Mouse (Mus musculus) limb, embryonic 11.5 days (tissue): ENCODE results near the gene Bcat2. TPM values are rescaled to one million over a fixed set of nuclear protein-coding genes. Genes with fewer than 3 reads are reported as not detected.

ENCODE experiments used
- ATAC-seq: fragments of 200-750 bp; cut with Nextera tagmentation; 2 replicates; pipeline ENCODE4 v1.8.0; 2017; ENCODE audit warnings: low read depth; ENCODE audit not compliant: insufficient number of reproducible peaks, low FRiP score, low TSS enrichment
- DNase-seq: peaks from one replicate; pipeline ENCODE4 v3.0.0-alpha.2; 2015; ENCODE audit warnings: low spot score
- H3K27ac ChIP-seq: fragments of 300-500 bp; sonication (generic); replicated peaks from 2 replicates; pipeline ENCODE4 v1.5.1; 2014; ENCODE audit warnings: low read depth, mild to moderate bottlenecking, low read length
- H3K27me3 ChIP-seq: fragments of 300-500 bp; sonication (generic); 2 replicates; pipeline ENCODE4 v1.6.1; 2014; ENCODE audit warnings: mild to moderate bottlenecking, low read length, mixed read lengths; ENCODE audit not compliant: control insufficient read depth, insufficient read depth
- H3K36me3 ChIP-seq: fragments of 300-500 bp; sonication (generic); 2 replicates; pipeline ENCODE4 v1.6.1; 2014; ENCODE audit warnings: mild to moderate bottlenecking, low read length, moderate library complexity, mixed read lengths; ENCODE audit not compliant: control insufficient read depth, insufficient read depth
- H3K4me1 ChIP-seq: fragments of 300-500 bp; sonication (generic); 2 replicates; pipeline ENCODE4 v1.6.1; 2014; ENCODE audit warnings: low read length, mixed read lengths; ENCODE audit not compliant: control insufficient read depth, insufficient read depth
- H3K4me2 ChIP-seq: fragments of 300-500 bp; sonication (generic); 2 replicates; pipeline ENCODE4 v1.6.1; 2014; ENCODE audit warnings: low read depth, mild to moderate bottlenecking, moderate library complexity; ENCODE audit not compliant: severe bottlenecking
- H3K4me3 ChIP-seq: fragments of 300-500 bp; sonication (generic); 2 replicates; pipeline ENCODE4 v1.5.1; 2014; ENCODE audit warnings: low read depth, low read length
- H3K9ac ChIP-seq: fragments of 300-500 bp; sonication (generic); 2 replicates; pipeline ENCODE4 v1.6.1; 2014; ENCODE audit warnings: mild to moderate bottlenecking, low read length
- H3K9me3 ChIP-seq: fragments of 300-500 bp; sonication (generic); 2 replicates; pipeline ENCODE4 v1.6.1; 2016; ENCODE audit warnings: low read length; ENCODE audit not compliant: control insufficient read depth
- WGBS: fragments of 180-500 bp; shearing (Covaris S2); extraction: QIAGEN DNeasy Blood & Tissue Kit; methylation state at CpG from one replicate; pipeline ENCODE4 v1.1.7; 2014; 5-methylcytosine and 5-hydroxymethylcytosine counted together
- polyA plus RNA-seq: library from polyadenylated mRNA; unstranded; fragments of >200 nt; fragmentation: Nextera tagmentation; extraction: Ambion mirVana; gene quantifications from 2 replicates; pipeline ENCODE4 v1.2.1, GENCODE M21; 2014

Gene Bcat2
- polyA plus RNA-seq, 1 experiment from 2014 or later, result 50.7 TPM

DNA sequence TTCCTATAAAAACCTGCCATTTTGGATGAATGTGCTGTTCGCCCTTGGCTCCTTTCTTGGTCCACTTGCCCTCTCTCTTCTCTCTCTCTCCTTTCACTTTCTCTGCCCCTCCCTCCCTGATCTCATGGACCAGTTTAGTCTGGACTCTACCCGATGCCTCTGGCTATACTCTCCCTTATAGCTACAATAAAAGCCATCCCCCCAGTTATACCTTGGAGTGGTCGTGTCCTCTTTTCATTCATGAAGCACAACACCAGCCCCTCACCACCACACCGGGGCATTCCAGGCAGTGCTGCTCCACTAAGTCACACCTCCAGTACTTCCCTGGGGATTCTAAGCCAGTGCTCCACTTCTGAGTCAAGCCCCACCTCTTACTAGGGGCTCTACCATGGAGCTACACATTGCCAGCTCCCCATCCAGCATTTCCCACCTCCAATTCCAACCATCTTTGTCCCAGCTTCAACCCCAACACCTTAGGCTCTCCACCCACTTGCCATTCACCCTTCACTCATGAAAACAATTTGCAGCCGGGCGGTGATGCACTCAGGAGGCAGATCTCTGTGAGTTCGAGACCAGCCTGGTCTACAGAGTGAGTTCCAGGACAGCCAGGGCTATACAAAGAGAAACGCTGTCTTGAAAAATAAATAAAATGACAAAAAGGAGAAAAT, 2.7 kb upstream of the Bcat2 start:
- H3K4me3 ChIP-seq, result no peak overlapping the region; the same call in 1 of the 2 replicates
- DNase-seq, result no peak
- peaks cover 18% of the 10 kb centered on the region for H3K4me1 ChIP-seq

DNA sequence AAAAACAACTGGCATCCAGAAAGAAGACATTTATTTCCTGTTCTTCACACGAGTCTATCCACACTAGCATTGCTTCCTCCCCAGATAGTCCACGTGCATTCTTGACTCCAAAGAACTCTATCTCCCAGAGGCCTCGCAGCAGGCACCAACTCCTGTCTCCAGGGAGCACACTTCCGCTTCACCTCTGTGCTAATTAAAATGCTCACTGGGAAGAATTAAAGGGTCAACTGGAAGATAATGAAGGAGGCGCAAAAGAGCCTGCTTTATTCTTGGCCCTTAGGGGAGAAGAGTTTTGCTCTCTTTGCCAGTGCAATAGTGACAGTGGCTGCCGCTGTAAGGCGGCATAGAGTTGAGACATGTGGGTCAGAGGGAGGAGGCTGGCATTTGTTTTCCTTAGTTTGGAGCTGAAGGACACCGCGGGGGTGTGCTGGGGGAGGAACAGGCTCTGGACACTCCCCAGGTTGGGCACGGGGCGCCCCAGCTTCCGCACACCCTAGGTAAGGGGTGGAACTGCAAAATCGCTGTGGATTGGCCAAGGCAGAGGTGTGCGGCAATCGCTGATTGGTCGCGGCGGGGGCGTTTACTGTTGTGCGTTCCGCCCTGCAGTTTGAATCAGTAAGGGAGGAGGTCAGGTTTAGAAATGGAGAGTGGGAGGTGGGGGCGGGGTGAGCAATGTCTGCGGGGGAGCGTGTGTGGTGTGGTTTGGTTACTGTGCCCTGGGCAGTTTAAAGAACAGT, 2.0 kb upstream of the Bcat2 start:
- WGBS, result 1% methylated on average over 24 of the region's 24 CpGs
- peak overlapping the region; percentile 80 for H3K4me2 ChIP-seq
- peak; percentile 96 for DNase-seq
- H3K4me3 ChIP-seq, result peak overlapping the region; percentile 35
- no peaks in the 10 kb centered on the region for H3K27me3 ChIP-seq
- peak overlapping the region; percentile 38; the same call in 1 of the 2 replicates for H3K27ac ChIP-seq
- H3K36me3 ChIP-seq, result no peaks in the 10 kb centered on the region
- ATAC-seq, result peak; percentile 94
- no peaks in the 10 kb centered on the region for H3K9me3 ChIP-seq
- H3K4me1 ChIP-seq, result peaks cover 18% of the 10 kb centered on the region
- H3K9ac ChIP-seq, result peak overlapping the region; percentile 5; the same call in 1 of the 2 replicates

More for the DNA sequence above, 2.7 kb upstream of the Bcat2 start:
- ATAC-seq, result no peak
- no peak overlapping the region for H3K27ac ChIP-seq
- peak overlapping the region; percentile 4; the same call in 1 of the 2 replicates for H3K9ac ChIP-seq
- no peaks in the 10 kb centered on the region for H3K9me3 ChIP-seq
- no peaks in the 10 kb centered on the region for H3K36me3 ChIP-seq
- peak overlapping the region; percentile 80; the same call in 1 of the 2 replicates for H3K4me2 ChIP-seq
- no peaks in the 10 kb centered on the region for H3K27me3 ChIP-seq
- WGBS, result 68% methylated on average over 8 of the region's 8 CpGs

- Histone ChIP-seq H3K4me3 (no peak overlapping the region), H3K36me3 (no peaks in the 10 kb centered on the region), H3K9ac (no peak overlapping the region), H3K4me2 (peak overlapping the region; percentile 80; the same call in 1 of the 2 replicates), H3K4me1 (peaks cover 18% of the 10 kb centered on the region), H3K27ac (peak overlapping the region; percentile 38; the same call in 1 of the 2 replicates), H3K9me3 (no peaks in the 10 kb centered on the region), H3K27me3 (no peaks in the 10 kb centered on the region)
- ATAC-seq (peak; percentile 11; the same call in 1 of the 2 replicates), DNase-seq (no peak)
- 84% methylated on average over 10 of the region's 10 CpGs for WGBS
Measured at GRCm38 (mm10) chr7:45568601-45569473, 1.1 kb upstream of the Bcat2 start.

DNA sequence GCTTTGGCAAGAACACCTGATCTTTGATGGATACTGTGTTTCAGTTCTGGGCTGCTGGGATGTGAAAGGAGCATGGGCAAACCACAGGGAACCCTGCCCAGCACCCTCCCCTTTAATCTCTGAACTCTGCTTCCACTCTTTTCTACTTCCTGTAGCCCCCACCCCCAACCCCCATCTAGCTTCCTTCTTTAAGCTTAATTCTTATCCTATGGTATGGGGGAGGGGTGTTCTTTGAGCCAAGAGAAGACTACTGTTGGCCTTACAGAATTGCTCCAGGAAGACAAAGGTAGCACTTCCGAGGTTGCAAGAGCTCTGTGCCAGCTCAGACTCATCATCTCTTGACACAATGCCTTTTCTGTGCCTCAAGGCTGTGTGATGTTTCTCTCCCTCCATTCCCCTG, 2.0 kb downstream of the Bcat2 start:
- Histone ChIP-seq H3K27me3 (no peaks in the 10 kb centered on the region), H3K4me2 (no peak overlapping the region), H3K4me3 (no peak overlapping the region), H3K9me3 (no peaks in the 10 kb centered on the region), H3K36me3 (peaks cover 7% of the 10 kb centered on the region; the same call in 1 of the 2 replicates), H3K9ac (no peak overlapping the region), H3K4me1 (peaks cover 17% of the 10 kb centered on the region), H3K27ac (no peak overlapping the region)
- ATAC-seq, result no peak
- 50% methylated on average over 1 of the region's 1 CpGs for WGBS
- DNase-seq, result no peak

GRCm38 (mm10) chr7:45573954-45574353, 4.0 kb downstream of the Bcat2 start:
- 83% methylated on average over 8 of the region's 8 CpGs for WGBS
- Histone ChIP-seq H3K4me1 (peaks cover 12% of the 10 kb centered on the region; the same call in 1 of the 2 replicates), H3K4me2 (no peak overlapping the region), H3K36me3 (peaks cover 10% of the 10 kb centered on the region; the same call in 1 of the 2 replicates), H3K4me3 (no peak overlapping the region), H3K27me3 (no peaks in the 10 kb centered on the region), H3K27ac (no peak overlapping the region), H3K9ac (no peak overlapping the region), H3K9me3 (no peaks in the 10 kb centered on the region)
- ATAC-seq (no peak), DNase-seq (no peak)

- no peaks in the 10 kb centered on the region for H3K27me3 ChIP-seq
- 83% methylated on average over 15 of the region's 15 CpGs for WGBS
- ATAC-seq (no peak), DNase-seq (no peak)
- no peak overlapping the region for H3K27ac ChIP-seq
- H3K4me1 ChIP-seq, result peaks cover 12% of the 10 kb centered on the region; the same call in 1 of the 2 replicates
- no peaks in the 10 kb centered on the region for H3K9me3 ChIP-seq
- peaks cover 10% of the 10 kb centered on the region; the same call in 1 of the 2 replicates for H3K36me3 ChIP-seq
- H3K9ac ChIP-seq, result no peak overlapping the region
- H3K4me2 ChIP-seq, result no peak overlapping the region
- H3K4me3 ChIP-seq, result no peak overlapping the region
Measured at GRCm38 (mm10) chr7:45574472-45575379, 4.8 kb downstream of the Bcat2 start.

- H3K27ac ChIP-seq, result no peak overlapping the region
- no peak overlapping the region for H3K4me2 ChIP-seq
- H3K36me3 ChIP-seq, result peaks cover 14% of the 10 kb centered on the region
- no peaks in the 10 kb centered on the region for H3K27me3 ChIP-seq
- H3K9ac ChIP-seq, result no peak overlapping the region
- H3K4me1 ChIP-seq, result no peaks in the 10 kb centered on the region
- DNase-seq, result no peak
- 94% methylated on average over 6 of the region's 6 CpGs for WGBS
- H3K4me3 ChIP-seq, result no peak overlapping the region
- ATAC-seq, result no peak
- no peaks in the 10 kb centered on the region for H3K9me3 ChIP-seq
Measured at GRCm38 (mm10) chr7:45585923-45586322, 16.0 kb downstream of the Bcat2 start.
